Mouse (Mus musculus) neural tube, embryonic 15.5 days (tissue): Measurements from ENCODE around the gene Bard1. TPM values are rescaled to one million over a fixed set of nuclear protein-coding genes. Genes with fewer than 3 reads are reported as not detected.

Experiments used
- ATAC-seq: fragments of 200-750 bp; cut with Nextera tagmentation; 2 replicates; pipeline ENCODE4 v1.8.0; 2017; ENCODE audit warnings: mild to moderate bottlenecking, moderate TSS enrichment, moderate library complexity; ENCODE audit not compliant: low FRiP score
- H3K27ac ChIP-seq: fragments of 300-500 bp; sonication (generic); replicated peaks from 2 replicates; pipeline ENCODE4 v1.5.1; 2015; ENCODE audit warnings: mild to moderate bottlenecking, inconsistent platforms
- H3K27me3 ChIP-seq: fragments of 300-500 bp; sonication (generic); replicated peaks from 2 replicates; pipeline ENCODE4 v1.6.1; 2015; ENCODE audit warnings: inconsistent platforms
- H3K36me3 ChIP-seq: fragments of 300-500 bp; sonication (generic); 2 replicates; pipeline ENCODE4 v1.6.1; 2015; ENCODE audit warnings: inconsistent platforms
- H3K4me1 ChIP-seq: fragments of 300-500 bp; sonication (generic); 2 replicates; pipeline ENCODE4 v1.6.1; 2015; ENCODE audit warnings: inconsistent platforms
- H3K4me2 ChIP-seq: fragments of 300-500 bp; sonication (generic); 2 replicates; pipeline ENCODE4 v1.6.1; 2015; ENCODE audit warnings: inconsistent platforms, mild to moderate bottlenecking, moderate library complexity
- H3K4me3 ChIP-seq: fragments of 300-500 bp; sonication (generic); replicated peaks from 2 replicates; pipeline ENCODE4 v1.5.1; 2015; ENCODE audit warnings: mild to moderate bottlenecking, inconsistent platforms
- H3K9ac ChIP-seq: fragments of 300-500 bp; sonication (generic); replicated peaks from 2 replicates; pipeline ENCODE4 v1.6.1; 2015; ENCODE audit warnings: mild to moderate bottlenecking, inconsistent platforms
- H3K9me3 ChIP-seq: fragments of 300-500 bp; sonication (generic); replicated peaks from 2 replicates; pipeline ENCODE4 v1.6.1; 2016; ENCODE audit warnings: inconsistent platforms
- WGBS: fragments of 180-500 bp; shearing (Covaris S2); methylation state at CpG from one replicate; pipeline ENCODE4 v1.1.7; 2015; ENCODE audit warnings: mixed read lengths; 5-methylcytosine and 5-hydroxymethylcytosine counted together
- polyA plus RNA-seq: library from polyadenylated mRNA; unstranded; fragments of >200 nt; fragmentation: Nextera tagmentation; extraction: Ambion mirVana; gene quantifications from 2 replicates; pipeline ENCODE4 v1.2.1, GENCODE M21; 2015

Gene Bard1
- polyA plus RNA-seq, 1 experiment from 2014 or later = 0.51 TPM

DNA sequence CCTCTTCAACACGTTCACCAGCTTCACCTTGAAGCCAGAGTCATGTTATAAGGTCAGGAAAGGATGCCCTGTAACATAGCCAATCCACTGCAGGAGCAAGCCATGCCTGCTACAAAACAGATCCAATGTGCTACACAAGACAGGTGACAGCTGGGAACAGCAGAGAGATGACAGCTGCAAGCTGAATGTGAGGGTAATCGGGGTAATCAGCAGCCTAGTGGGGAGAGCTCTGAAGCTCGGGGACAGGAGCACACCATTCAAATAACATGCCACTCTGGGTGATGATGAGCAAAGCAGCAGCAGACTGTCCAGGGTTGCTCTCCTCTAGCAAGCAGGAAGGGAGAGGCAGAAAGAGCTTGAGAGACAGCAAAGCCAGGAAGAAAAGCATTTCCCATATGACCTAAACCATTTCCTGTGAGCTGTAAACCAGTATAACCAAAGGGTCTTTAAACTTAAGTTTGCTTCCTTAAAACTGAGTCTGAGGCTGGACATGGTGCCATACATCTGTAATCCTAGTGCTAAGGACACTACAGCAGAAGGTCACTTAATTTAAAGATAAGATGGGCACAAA, 2.9 kb downstream of the Bard1 start:
- H3K27me3 ChIP-seq = no peaks in the 10 kb centered on the region
- H3K36me3 ChIP-seq = no peaks in the 10 kb centered on the region
- ATAC-seq = no peak
- no peak overlapping the region for H3K9ac ChIP-seq
- 42% methylated on average over 3 of the region's 3 CpGs for WGBS
- H3K4me1 ChIP-seq = peaks cover 9% of the 10 kb centered on the region; the same call in 1 of the 2 replicates
- no peak overlapping the region for H3K27ac ChIP-seq
- H3K4me3 ChIP-seq = no peak overlapping the region
- H3K4me2 ChIP-seq = no peak overlapping the region
- H3K9me3 ChIP-seq = no peaks in the 10 kb centered on the region

DNA sequence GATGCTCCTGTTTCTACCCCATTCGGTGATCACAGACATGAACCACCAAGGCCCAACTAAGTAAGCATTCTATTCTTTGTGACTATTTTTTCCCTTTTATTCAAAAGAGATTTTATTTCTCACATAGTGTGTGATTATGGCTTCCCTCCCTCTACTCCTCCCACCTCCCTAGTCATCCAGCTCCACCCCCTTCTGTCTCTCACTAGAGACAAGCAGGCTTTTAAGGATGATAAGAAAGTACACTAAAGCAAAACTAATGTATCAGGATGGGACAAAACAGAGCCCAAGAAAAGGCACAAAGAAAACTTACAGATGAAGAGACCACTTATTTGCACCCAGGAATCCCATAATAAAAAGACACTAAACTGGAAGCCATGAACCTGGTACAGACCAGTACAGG, 6.9 kb downstream of the Bard1 start:
- no peaks in the 10 kb centered on the region for H3K36me3 ChIP-seq
- WGBS = 100% methylated on average over 1 of the region's 1 CpGs
- no peak for ATAC-seq

DNA sequence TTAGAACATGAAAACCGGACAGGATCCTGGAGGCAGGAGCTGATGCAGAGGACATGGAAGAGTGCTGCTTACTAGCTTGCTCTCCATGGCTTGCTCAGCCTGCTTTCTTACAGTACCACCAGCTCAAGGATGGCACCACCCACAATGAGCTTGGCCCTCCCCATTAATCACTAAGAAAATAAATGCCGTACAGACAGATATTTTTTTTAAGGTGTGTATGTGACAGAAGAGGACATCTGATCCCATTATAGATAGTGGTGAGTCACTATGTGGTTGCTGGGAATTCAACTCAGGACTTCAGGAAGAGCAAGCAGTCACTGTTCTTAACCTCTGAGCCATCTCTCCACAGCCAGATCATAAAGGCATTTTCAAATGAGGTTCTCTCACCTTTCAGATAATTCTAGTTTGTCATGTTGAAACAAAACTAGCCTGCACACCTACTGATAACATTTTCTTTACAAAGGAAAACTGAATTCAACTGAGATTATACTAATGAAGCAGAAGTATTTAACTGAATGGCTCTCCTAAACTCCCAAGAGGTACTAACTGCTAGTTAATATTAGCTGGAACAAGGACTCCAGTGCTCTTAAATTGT, 7.6 kb downstream of the Bard1 start:
- no peaks in the 10 kb centered on the region for H3K36me3 ChIP-seq
- no peak overlapping the region for H3K4me3 ChIP-seq
- no peak overlapping the region for H3K9ac ChIP-seq
- WGBS = 93% methylated on average over 2 of the region's 2 CpGs
- H3K9me3 ChIP-seq = no peaks in the 10 kb centered on the region
- no peak overlapping the region for H3K27ac ChIP-seq
- H3K4me2 ChIP-seq = no peak overlapping the region
- no peaks in the 10 kb centered on the region for H3K27me3 ChIP-seq
- peaks cover 3% of the 10 kb centered on the region; the same call in 1 of the 2 replicates for H3K4me1 ChIP-seq
- ATAC-seq = no peak

More for the DNA sequence above, 6.9 kb downstream of the Bard1 start:
- Histone ChIP-seq H3K4me2 (no peak overlapping the region), H3K27me3 (no peaks in the 10 kb centered on the region), H3K27ac (no peak overlapping the region), H3K9ac (no peak overlapping the region), H3K9me3 (no peaks in the 10 kb centered on the region), H3K4me3 (no peak overlapping the region), H3K4me1 (peaks cover 3% of the 10 kb centered on the region; the same call in 1 of the 2 replicates)

DNA sequence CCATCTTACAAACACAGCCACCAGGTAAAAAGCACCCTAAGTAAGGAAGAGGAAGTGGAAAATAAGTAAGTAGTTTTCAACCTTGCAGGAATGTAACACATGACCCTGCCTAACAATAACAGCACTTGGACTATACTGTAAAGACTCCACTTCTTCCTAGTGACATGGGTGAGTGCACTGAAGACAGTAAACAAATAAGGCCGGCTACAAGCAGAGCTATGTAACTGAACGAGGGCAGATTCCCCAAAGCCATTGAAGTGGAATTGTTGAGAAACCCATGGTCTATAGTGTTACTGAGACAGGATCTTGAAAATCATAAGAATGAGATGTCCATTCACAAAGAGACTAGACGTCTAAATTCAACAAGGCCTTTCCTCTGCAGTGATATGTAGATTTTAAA, 27.3 kb downstream of the Bard1 start:
- Histone ChIP-seq H3K9ac (no peak overlapping the region), H3K27ac (no peak overlapping the region), H3K4me3 (no peak overlapping the region), H3K4me2 (no peak overlapping the region), H3K4me1 (no peaks in the 10 kb centered on the region), H3K27me3 (no peaks in the 10 kb centered on the region), H3K36me3 (no peaks in the 10 kb centered on the region), H3K9me3 (no peaks in the 10 kb centered on the region)
- ATAC-seq = no peak
- 82% methylated on average over 3 of the region's 3 CpGs for WGBS

DNA sequence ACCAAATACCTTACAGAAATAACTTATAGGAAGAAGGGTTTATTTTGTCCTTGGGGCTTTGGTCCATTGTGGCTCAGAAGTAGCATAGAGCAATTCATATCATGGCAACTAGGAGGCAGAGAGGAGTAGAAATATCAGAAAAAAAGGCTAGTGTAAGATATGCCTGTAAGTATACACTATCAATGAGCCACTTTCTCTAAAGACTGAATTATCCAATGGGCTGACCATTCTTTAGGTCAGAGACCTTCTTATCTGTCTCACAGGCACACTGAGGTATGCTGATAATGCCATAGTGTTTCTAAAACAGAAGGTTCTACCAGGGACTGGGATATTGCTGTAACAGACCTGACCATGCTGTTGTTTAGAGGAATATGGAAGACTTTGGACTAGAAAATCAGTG, 32.2 kb downstream of the Bard1 start:
- Histone ChIP-seq H3K9me3 (no peaks in the 10 kb centered on the region), H3K36me3 (no peaks in the 10 kb centered on the region), H3K4me3 (no peak overlapping the region), H3K4me2 (no peak overlapping the region), H3K9ac (no peak overlapping the region), H3K27ac (no peak overlapping the region), H3K4me1 (no peaks in the 10 kb centered on the region), H3K27me3 (no peaks in the 10 kb centered on the region)
- no peak for ATAC-seq

DNA sequence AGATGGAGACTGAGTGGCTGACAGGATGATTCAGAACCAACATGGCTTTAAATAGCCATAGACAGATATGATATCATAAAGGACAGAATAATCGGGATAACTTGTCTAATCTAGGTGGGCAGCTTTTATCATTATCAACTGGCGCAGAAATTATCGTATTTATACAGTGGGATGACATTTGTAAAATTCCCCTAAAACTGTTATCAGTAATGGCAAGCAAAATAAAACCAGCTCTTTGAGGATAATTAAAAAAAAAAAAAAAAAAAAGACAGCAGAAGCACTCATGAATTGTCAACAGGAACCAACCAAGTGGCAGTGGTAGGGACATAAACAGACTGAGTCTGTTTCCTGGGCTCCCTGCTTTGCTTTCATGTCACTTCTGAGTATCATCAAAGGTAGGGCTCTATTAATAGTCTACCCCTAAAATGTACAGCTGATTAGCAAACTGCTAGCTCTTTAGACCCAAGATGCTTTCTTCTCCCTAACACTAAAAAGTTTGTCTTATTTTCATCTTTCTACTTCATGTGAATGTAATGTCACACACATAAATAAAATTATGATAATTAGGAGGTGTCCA, 34.1 kb downstream of the Bard1 start:
- Histone ChIP-seq H3K4me3 (no peak overlapping the region), H3K36me3 (no peaks in the 10 kb centered on the region), H3K9me3 (no peaks in the 10 kb centered on the region), H3K27ac (no peak overlapping the region), H3K4me1 (peaks cover 5% of the 10 kb centered on the region; the same call in 1 of the 2 replicates), H3K4me2 (no peak overlapping the region), H3K9ac (no peak overlapping the region), H3K27me3 (no peaks in the 10 kb centered on the region)
- no peak for ATAC-seq
- 95% methylated on average over 3 of the region's 3 CpGs for WGBS

DNA sequence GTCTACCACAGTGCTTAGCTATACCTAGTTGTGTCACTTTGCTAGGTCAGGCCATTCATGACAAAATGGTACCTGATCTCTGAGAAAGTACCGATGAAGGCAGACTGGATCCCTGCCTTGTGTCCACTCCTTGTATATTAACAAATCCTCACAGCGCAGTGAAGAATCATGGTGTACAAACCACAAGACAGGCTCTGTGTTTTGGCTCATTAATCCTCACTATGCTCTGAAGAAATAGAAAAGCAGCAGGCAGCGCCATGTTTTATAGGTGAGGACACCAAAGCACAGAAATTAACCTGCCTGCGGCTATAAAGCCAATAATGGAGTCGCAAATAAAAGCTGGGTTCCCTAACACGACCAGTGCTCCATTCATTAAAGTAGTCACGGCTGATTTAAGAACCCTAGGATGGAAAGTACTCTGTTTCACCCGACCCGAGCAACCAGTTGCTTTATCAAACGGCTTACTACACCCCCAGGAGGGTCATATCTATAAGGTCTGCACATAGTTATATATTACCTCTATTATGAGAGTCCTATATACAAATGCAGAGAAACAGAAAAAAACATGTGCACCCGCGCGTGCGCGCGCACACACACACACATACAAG, 39.0 kb downstream of the Bard1 start:
- no peaks in the 10 kb centered on the region for H3K9me3 ChIP-seq
- peaks cover 5% of the 10 kb centered on the region; the same call in 1 of the 2 replicates for H3K4me1 ChIP-seq
- H3K4me2 ChIP-seq = peak overlapping the region; percentile 4; the same call in 1 of the 2 replicates
- H3K4me3 ChIP-seq = no peak overlapping the region
- no peak overlapping the region for H3K9ac ChIP-seq
- ATAC-seq = no peak
- H3K36me3 ChIP-seq = no peaks in the 10 kb centered on the region
- WGBS = 51% methylated on average over 16 of the region's 16 CpGs
- H3K27me3 ChIP-seq = no peaks in the 10 kb centered on the region
- peak overlapping the region; percentile 19; the same call in 1 of the 2 replicates for H3K27ac ChIP-seq

DNA sequence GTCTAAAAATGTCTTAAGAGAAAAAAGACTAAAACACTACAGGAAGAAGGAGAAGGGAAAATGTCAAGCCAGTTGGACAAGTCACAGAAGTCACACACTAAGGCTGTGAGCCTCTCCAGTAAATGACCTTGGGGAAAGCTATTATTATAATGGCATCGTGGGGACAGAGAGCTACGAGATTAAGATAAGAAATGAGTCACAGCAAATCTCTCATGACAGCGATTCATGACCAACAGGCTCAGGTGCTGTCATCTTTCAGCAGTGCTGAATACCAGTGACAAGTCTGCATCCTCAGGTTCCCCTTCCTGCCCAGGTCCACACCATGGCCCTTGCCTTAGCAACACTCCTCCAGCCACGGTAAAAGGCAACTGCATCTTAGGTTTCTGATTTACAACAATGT, 46.8 kb downstream of the Bard1 start:
- no peaks in the 10 kb centered on the region for H3K27me3 ChIP-seq
- H3K36me3 ChIP-seq = no peaks in the 10 kb centered on the region
- 60% methylated on average over 4 of the region's 4 CpGs for WGBS
- no peak for ATAC-seq
- H3K9ac ChIP-seq = no peak overlapping the region
- H3K4me3 ChIP-seq = no peak overlapping the region
- H3K4me2 ChIP-seq = no peak overlapping the region
- no peak overlapping the region for H3K27ac ChIP-seq
- H3K9me3 ChIP-seq = no peaks in the 10 kb centered on the region
- H3K4me1 ChIP-seq = no peaks in the 10 kb centered on the region

DNA sequence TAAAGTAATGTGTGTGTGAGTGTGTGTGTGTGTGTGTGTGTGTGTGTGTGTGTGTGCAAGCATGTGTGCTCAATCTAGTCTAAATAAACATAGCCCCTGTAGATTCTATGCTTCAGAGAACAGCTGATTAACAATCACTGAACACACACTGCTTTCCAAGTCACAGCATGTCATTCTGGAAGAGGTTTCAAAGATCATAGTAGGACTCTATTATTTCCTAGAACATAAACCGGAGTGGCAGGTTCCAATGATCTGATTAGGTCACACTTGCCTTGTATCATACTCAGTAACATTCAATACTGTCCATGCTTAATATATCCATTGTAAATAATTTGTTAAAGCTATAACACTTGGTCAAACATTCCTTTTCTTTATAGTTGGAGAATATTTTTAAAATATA, 47.5 kb downstream of the Bard1 start:
- H3K36me3 ChIP-seq = no peaks in the 10 kb centered on the region
- H3K4me2 ChIP-seq = no peak overlapping the region
- H3K27ac ChIP-seq = no peak overlapping the region
- no peaks in the 10 kb centered on the region for H3K27me3 ChIP-seq
- WGBS = 83% methylated on average over 1 of the region's 1 CpGs
- H3K9me3 ChIP-seq = no peaks in the 10 kb centered on the region
- no peak for ATAC-seq
- H3K9ac ChIP-seq = no peak overlapping the region
- no peak overlapping the region for H3K4me3 ChIP-seq
- H3K4me1 ChIP-seq = no peaks in the 10 kb centered on the region

DNA sequence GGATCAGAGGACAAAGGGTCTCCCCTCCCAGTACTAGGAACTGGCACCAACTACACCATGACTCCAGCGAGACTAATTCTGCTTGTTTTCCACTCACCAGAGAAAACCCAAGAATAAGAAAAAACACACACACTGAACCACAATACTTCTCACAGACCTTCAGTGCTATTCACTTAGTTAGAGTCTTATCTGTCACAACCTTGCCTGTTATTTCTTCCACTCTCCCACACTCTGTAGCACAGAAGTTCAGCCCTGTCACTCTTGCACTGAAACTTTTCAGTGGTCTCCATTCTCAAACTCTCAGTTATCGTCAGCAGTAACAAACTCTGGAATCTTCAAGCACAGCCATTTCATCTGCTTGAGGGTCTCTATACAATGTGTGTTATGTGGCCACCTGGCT, 50.2 kb downstream of the Bard1 start:
- H3K27me3 ChIP-seq = no peaks in the 10 kb centered on the region
- no peak overlapping the region for H3K4me3 ChIP-seq
- no peak overlapping the region for H3K27ac ChIP-seq
- H3K9me3 ChIP-seq = no peaks in the 10 kb centered on the region
- no peaks in the 10 kb centered on the region for H3K4me1 ChIP-seq
- WGBS = 94% methylated on average over 2 of the region's 2 CpGs
- no peak overlapping the region for H3K4me2 ChIP-seq
- H3K36me3 ChIP-seq = no peaks in the 10 kb centered on the region
- no peak overlapping the region for H3K9ac ChIP-seq
- no peak for ATAC-seq

DNA sequence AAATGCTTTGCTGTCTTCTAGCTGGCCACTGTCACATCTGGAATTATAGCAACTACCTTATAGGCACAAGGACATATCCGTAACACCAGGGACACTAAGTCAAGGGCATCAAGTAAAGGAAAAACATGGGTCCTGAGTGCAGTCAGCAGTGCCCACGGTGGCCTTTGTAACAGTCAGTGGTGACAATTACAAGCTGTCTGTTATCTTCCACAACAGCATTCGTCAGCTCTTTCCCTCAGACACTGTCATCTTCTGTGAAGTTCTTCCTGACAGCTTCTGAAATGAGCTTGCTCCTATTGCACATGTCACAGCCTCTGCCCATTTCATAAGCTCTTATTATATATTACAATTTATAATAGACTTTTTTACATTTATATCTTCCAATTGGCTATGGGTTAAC, 50.7 kb downstream of the Bard1 start:
- Histone ChIP-seq H3K9ac (no peak overlapping the region), H3K4me3 (no peak overlapping the region), H3K4me1 (no peaks in the 10 kb centered on the region), H3K9me3 (no peaks in the 10 kb centered on the region), H3K27ac (no peak overlapping the region), H3K27me3 (no peaks in the 10 kb centered on the region), H3K4me2 (no peak overlapping the region), H3K36me3 (no peaks in the 10 kb centered on the region)
- WGBS = 95% methylated on average over 3 of the region's 3 CpGs
- no peak for ATAC-seq

DNA sequence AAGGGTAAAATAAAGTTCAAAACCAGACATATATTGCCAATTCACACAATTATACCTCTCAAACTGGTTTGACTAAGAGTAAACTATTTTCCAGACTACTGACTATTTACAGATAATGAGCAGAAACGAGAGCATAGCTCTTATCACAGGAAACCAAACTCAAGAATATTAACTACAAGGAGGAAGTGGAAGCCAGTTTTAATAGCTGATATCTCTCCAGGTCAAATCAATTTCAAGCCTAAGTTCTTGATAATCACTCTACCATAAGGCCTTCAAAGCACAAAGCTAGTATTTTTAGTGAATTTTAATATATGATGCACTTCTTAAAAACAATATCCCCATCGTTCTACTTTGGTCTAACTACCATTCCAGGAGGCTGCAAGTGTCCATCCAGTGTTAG, 57.8 kb downstream of the Bard1 start:
- WGBS = 93% methylated on average over 2 of the region's 2 CpGs
- Histone ChIP-seq H3K9ac (no peak overlapping the region), H3K4me1 (no peaks in the 10 kb centered on the region), H3K36me3 (no peaks in the 10 kb centered on the region), H3K4me2 (no peak overlapping the region), H3K27ac (no peak overlapping the region), H3K27me3 (no peaks in the 10 kb centered on the region), H3K4me3 (no peak overlapping the region), H3K9me3 (no peaks in the 10 kb centered on the region)
- ATAC-seq = no peak
